Mouse (Mus musculus) cerebellum, adult 2 months (tissue): ENCODE data around the gene Tmed6.

Source experiments
- CTCF ChIP-seq: fragments of 200-500 bp; IDR thresholded peaks from 2 replicates; pipeline ENCODE4 v1.5.1; 2011; ENCODE audit warnings: low read depth, mild to moderate bottlenecking, control low read depth, low read length, moderate library complexity, borderline replicate concordance; ENCODE audit not compliant: insufficient read depth
- POLR2A ChIP-seq: fragments of 200-500 bp; IDR thresholded peaks from 2 replicates; pipeline ENCODE4 v1.6.1; 2011; ENCODE audit warnings: low read length, control low read depth, borderline replicate concordance; ENCODE audit not compliant: insufficient read depth

DNA sequence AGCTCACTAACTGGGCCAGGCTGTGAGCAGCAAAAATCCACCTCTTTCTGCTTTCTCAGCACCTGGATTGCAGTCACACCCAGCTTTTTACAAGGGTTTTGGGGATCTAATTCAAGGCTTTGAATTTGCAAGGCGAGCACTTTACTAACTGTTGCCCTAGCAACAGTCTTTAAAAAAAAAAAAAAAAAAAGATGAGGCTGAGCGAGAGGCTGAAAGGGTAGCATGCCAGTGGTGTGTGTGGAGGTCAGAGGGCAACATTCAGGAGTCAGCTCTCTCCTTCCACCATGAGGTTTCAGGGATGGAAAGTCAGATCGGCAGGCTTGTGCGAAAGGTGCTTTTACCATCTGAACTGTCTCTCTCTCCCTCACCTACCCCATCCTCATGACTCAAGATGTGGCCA, 47.8 kb upstream of the Tmed6 start:
- no peak for TF ChIP-seq POLR2A
- TF ChIP-seq CTCF, result no peak
